Mouse (Mus musculus) mouse trophoblast stem cell (cell line): ENCODE results near the gene Exosc3.

Source experiments
- in situ Hi-C, 2 experiments: fragments of 300-500 bp; cut with MseI, MboI; formaldehyde crosslinking; loops; 2 replicates in 1 of 2; 3 replicates in 1 of 2; pipeline ENCODE4 v1.15.1; 2025

Gene Exosc3

DNA sequence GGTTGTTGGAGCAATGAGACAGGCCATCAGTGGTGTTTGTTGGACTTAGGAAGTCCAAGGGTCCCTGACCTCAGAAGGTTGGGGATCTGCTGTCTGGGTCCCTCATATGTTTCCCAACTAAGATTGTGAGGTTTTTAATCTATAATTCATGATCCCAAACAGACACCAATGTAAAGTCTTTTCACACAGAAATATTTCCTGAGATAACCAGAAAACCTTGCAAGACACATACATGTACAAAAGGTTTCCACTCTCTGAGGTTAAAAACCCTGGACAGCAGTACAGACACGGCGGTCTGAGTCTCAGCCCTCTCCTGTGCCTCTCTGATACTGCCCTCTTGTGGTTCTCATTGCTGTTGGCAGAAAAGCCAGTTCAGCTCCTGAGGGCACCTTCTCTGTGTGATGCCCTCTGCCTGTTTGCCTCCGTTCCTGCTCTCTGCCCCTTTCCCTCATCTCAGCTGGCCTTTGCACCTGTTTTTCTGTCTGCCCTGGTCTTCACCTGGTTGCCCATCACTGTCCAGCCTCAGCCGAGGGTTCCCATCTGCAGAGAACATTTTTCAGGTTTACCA, 62.5 kb downstream of the Exosc3 start:
- in situ Hi-C loops, result loop anchor here (5.0 to 10.0 kb wide), 3 partner anchors 118 to 265 kb away; partner anchors contain the start of genes Polr1e (in 1 of the 2) and Zbtb5 (in 1 of the 2)

DNA sequence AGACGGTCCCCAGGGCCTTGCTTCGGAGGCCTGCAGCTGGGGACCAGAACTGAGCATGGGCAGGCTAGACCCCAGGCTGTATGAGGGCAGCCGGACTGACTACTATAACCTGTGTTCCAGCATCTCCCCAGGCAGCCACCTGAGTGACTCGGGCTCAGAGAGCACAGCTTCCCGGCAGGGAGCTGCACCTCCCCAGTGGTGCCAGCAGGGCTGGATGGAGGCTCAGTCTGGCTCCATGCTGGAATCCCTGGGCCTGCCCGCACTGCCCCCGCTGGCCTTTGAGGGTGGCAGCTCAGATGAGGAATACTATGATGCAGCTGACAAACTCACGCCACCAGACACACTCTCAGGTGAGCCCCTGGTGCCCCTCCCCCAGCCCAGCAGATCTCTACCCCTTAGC, 63.2 kb downstream of the Exosc3 start:
- in situ Hi-C loops, result no loop called here

DNA sequence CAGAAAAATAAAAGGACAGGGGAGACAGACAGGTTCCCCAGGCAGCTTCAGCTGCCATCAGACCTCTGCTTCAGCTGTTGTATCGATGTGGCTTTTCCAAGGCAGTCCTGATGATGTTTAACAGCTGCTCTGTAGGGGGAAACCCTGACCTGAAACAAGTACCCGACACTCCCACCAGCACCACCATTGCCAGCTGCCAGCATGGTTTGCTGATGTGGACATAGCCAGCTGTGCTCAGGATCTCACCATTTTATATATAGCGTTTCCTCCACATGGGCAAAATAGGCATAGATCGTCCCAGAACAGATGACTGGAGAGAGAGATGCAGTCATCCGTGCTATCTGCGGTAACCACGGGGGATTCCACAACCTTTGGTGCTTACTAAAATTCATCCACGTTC, 66.8 kb downstream of the Exosc3 start:
- in situ Hi-C loops, result no loop called here

DNA sequence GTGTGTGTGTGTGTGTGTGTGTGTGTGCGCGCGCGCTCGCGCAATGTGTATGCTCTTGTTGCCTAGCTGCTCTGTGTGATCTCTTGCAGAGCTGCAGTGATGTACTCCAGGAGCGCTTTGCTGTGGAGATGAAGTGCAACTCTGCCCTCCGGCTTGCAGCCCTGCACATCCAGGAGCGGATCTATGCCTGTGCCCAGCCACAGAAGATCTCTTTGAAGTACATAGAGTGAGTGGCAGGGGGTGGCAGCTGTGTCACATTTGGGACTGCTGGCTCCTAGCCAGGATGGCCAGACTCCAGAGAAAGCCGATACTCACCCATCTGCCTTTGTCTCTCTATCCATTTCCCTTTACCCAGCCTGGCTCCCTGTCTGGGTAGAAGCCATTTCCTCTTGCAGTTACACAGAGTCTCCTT, 71.5 kb downstream of the Exosc3 start:
- in situ Hi-C loops, result no loop called here

DNA sequence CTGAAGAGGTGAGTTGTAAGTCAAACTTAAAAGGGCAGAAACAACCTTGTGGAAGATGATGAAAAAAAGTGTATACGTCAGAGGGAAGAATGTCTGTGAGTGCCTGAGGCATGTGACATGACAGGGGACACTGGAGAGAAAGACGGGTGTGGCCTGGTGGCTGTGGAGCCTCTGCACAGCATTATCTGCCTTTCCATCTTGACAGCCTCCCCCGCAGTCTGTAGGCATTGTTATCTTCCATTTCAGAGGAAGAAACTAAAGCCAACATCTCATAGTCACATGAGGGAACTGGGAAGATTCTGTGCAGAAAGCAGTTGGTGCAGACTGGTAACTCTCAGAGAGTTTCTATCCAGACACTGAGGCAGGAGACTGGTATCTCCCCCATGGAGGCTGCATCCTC, 74.6 kb downstream of the Exosc3 start:
- in situ Hi-C loops, result no loop called here
